Mouse (Mus musculus) mesoderm, embryonic 11.5 days (tissue): ENCODE data around the gene Saal1.
"Not testable (repeated sequence)": the region's sequence is repeated elsewhere in the genome, so short reads cannot be mapped to it uniquely, and the experiment has no call there.

ENCODE experiments used
- DNase-seq: peaks from one replicate; pipeline ENCODE4 v3.0.0-alpha.2; 2012; ENCODE audit warnings: low read depth, low spot score

Gene Saal1

DNA sequence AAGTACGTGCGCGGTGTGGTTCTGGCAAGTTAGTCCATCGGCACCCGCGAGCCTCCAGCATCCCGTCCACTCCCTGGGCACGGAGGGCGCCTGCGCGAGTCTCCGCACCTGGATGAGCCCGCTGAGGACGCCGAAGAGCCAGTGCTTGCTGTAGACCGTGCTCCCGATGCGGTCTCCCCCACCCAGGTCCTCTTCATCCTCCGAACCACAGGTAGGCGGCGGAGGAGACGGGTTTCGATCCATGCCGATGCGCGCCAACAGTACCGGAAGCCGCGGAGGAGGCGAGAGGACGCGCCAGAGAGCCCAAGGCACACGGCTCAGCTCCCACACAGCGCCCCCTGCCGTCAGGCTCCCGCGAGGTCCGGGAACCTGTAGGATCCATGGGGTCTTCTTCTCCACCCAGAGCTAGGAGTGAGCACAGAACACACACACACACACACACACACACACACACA lies at the start of gene Saal1:
Gene Saal1, minus strand, starts transcription at position 291 of the 455 bp plus-strand sequence.
- peak; percentile 93 for DNase-seq

GRCm38 (mm10) chr7:46751490-46751889 lies 41.0 kb upstream of the Saal1 start, which contains the start of gene Saa2:
Gene Saa2 (plus strand): TSS chr7:46751790.
- DNase-seq = no peak

DNA sequence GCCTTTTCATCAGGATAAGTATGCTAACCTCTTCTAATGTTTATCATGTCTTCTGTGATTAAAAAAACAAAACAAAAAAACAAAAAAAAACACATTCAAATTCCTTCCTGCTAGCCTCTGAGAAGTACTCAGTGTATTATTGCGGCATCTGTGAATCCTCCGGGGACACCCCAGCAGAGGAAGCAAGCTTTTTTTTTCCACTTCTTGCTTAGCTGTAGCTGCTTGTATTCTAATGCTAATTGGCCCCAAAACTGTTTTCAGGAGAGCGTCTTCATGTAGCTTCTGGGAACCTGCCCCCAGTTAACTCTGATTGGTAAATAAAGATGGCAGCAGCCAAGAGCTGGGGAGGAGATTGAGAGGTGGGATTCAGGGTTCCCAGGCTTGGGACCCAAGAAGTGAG lies 38.0 kb upstream of the Saal1 start:
- no peak for DNase-seq

GRCm38 (mm10) chr7:46746381-46746780 lies 35.9 kb upstream of the Saal1 start:
- DNase-seq = no peak

DNA sequence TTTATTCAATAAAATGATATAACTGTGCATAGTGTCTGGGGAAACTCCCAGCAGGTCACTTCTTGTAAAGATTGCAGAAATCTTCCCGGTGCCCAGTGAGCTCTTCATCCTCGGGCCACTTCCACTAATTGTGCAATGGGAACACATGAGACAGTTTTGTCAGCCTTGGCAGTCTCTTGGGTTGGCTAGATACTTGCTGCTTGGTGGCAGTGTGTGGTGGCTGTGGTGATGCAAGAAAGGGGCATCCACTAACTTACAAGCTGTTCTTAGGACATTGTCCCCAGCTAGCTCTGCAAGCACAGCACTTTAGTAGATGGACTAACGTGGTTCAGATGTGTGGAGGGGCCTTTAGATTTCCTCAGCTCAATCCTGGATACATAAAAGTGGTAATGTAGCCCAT lies 35.3 kb upstream of the Saal1 start:
- DNase-seq = no peak

GRCm38 (mm10) chr7:46742880-46743279 lies 32.4 kb upstream of the Saal1 start, which contains the start of gene Saa1:
Gene Saa1 (minus strand): TSS chr7:46742980.
- DNase-seq = not testable (repeated sequence)

GRCm38 (mm10) chr7:46740041-46740440 lies 29.6 kb upstream of the Saal1 start:
- not testable (repeated sequence) for DNase-seq

- DNase-seq = no peak
Measured at GRCm38 (mm10) chr7:46738561-46739460, 28.3 kb upstream of the Saal1 start.

DNA sequence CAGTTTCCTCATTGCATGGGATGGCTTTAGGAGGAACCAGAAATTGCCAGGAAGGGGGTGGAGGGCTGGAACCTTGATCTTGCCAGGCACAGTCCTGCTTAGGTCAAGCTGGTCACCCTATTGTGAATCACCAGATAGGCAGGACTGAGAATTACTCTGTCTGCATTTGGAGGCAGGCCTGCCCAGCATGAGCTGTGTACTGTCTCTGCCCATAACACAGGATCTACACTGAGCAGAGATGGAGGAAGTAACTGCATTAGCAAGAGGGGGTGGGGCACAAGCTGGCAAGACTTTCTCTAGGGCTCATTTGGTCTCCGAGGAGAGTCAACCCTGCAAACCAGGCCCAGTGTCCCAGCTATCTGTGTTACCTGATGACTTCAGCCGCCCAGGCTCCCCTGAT lies 24.5 kb upstream of the Saal1 start:
- DNase-seq = no peak

- DNase-seq = no peak
Measured at GRCm38 (mm10) chr7:46732458-46732857, 22.0 kb upstream of the Saal1 start, which contains the start of gene Saa4. Gene Saa4 (minus strand): TSS chr7:46732603.

DNA sequence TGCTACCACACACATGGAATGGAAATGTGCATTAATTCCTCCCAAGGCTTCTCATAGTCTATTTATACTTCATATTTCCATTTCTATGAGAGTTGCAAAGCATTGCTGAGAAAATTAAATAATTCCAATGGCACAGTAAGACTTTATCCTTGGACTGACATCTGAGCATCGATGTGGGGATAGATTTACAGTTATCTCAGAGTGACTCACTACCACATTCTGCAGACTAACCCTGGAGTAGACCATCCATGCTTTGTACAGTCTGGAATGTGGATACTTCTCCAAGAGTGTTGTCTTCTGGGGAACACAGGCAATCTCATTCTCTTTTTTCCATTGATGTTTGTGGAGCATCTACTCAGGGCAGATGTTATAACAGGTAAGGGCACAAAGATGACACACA lies 17.1 kb upstream of the Saal1 start:
- no peak for DNase-seq

DNA sequence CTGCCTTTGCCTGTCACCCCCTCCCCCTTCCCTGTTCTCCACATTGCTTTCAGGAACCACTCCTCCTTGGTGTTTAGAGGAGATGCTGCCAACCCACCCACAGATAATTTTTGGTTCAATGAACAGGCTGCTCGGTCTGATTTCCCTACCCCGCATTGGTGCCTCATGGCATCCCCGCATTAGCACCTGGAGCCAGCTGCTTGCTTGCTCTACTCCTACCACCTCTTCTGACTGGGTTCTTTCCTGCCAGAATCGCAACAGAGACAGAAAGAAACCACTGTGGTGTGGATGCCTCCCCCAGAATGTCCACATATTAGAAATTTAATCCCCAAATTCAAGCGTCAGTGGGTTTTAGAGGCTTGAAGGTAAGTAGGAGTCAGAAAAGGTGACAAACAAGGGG lies 13.9 kb upstream of the Saal1 start:
- DNase-seq = no peak

- no peak for DNase-seq
Measured at GRCm38 (mm10) chr7:46723849-46724248, 13.4 kb upstream of the Saal1 start.

GRCm38 (mm10) chr7:46723354-46723753 lies 12.9 kb upstream of the Saal1 start:
- no peak for DNase-seq

GRCm38 (mm10) chr7:46720460-46720859 lies 10.0 kb upstream of the Saal1 start:
- DNase-seq = no peak

GRCm38 (mm10) chr7:46719526-46719925 lies 9.0 kb upstream of the Saal1 start:
- no peak for DNase-seq

DNA sequence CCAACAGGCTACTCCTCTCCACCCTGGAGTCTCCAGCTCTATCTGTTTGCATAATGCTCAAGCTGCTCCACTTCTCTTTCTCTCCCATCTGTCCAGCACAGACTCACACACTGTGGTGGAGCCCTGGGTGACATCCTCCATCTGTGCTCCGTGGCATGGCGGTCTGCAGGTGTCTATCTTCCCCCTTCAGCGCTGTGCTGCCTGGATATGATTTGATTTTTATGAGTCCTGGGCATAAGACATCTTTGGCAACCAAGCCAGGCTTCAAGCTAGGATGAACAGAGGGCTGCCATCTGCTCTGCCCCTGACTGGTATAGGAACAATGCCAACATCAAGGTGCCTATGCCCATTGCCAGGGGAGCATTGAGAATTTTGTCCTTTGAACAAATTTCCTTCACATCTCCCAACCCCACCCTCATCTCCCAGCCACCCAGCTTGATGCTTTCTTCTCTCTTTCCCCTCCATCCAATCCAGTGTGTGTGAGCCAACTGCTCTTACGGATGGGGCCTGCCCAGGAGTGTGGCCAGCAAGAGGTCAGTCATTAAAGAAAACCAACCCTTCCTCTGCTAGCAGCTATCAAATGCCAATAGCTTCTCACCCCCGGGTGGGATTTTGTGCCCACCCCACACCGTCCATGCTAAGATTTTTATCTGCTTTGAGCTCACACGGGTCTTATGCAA lies 8.3 kb upstream of the Saal1 start:
- no peak for DNase-seq

GRCm38 (mm10) chr7:46716897-46717296 lies 6.4 kb upstream of the Saal1 start:
- no peak for DNase-seq

DNA sequence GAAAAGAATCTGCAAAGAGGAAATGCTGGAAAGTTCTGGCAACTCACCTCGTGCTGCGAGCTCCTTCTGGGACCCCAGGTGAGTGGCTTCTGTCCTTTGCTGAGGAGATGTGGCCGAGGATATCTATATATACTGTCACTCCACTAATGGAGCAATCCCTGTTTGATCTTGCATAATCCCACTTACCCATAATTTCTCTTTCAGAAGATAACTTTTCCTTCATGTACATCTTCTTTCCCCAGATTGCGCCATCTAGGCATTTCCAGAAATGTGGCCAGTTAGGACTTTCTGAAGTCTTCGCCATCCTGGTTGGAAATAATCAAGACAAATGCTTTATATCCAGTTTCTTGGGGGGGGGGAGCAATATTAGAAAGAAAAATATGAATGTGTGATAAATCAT lies 5.1 kb upstream of the Saal1 start, which contains the start of gene Saa3:
Gene Saa3, minus strand, starts transcription at position 101 of the 400 bp plus-strand sequence.
- DNase-seq = no peak

GRCm38 (mm10) chr7:46714518-46714917 lies 4.0 kb upstream of the Saal1 start:
- peak; percentile 70 for DNase-seq

DNA sequence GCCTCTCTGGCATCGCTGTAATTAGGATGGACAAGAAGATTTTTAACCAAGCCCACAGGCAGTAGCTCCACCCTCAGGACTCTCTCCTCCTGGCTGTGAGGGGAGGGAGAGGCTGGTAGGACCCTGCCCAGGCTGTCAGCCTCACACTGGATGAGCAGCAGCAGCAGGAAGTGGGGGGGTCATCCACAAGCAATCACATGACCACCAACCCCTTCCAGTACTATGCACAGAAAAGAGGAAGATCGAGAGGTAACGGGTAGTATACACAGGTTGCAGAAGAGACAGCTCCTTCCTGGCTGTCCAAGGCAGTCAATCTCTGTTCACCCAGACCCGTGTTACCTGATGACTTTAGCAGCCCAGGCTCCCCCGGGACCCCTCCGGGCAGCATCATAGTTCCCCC lies 1.8 kb upstream of the Saal1 start:
- DNase-seq = no peak

DNA sequence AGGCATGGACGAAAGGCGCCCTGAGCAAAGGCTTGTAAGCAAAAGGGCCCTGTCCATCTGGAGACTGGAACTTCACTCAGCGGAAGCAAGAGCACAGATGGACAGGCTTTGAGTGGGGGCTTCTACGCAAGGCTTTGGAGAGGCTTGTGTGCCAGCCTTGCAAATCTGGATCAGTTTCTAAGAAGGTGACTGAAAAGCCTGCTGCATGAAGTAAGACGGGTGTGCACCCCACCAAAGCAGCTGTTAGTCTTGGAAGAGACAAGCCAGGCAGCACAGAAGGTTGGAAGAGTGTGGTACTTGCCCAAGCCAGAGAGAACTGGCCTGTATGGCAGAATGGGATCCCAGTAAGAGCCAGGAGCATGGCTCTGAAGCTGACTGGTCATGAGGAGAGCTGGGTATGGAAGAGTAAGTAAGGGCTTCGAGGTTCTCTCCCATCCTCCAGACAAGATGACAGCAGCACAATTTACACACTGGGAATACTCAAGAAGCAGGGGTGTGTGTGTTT lies 9.9 kb downstream of the Saal1 start:
- no peak for DNase-seq
